Mouse (Mus musculus) frontal cortex, postnatal 10 days (tissue): ENCODE results near the gene Rhod.
"Not testable (repeated sequence)": the region's sequence is repeated elsewhere in the genome, so short reads cannot be mapped to it uniquely, and the experiment has no call there.

Experiments used
- DNase-seq, 2 experiments: peaks; one replicate each; pipeline ENCODE4 v3.0.0; 2022; ENCODE audit warnings: low spot score in 2 of 2, mixed read lengths in 1 of 2

Rhod gene

DNA sequence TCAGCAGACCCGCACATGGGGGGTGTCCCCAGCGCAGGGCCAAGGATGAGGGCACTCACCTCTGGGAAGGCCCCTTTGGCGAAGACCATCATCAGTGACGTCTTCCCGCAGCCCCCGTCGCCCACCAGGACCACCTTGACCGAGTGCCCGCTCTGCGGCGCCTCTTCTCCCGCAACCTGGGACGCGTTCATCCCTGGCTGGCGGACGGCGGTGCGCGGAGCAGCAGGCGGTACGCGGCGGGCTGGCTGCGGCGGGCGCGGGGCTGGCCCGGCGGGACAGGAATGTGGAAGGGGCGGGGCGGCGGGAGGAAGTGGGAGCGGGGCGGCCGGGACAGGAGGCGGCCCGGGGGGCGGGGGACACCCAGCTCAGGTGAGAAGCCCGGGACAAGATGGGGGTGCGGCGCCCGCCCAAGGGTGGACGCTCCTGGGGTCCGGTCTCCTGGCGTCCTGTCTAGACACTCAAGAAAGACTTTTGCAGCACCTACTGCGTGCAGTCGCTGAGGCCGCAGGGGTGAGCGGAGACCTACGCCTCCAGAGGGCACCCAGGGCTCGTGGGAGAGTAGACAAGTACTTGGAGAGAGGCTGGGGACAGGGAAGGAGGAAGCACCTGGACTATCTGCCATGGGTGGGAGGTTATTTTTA is at the start of gene Rhod:
Rhod (minus strand) TSS at position 272 of the 641 bp plus-strand sequence.
- no peak for DNase-seq

DNA sequence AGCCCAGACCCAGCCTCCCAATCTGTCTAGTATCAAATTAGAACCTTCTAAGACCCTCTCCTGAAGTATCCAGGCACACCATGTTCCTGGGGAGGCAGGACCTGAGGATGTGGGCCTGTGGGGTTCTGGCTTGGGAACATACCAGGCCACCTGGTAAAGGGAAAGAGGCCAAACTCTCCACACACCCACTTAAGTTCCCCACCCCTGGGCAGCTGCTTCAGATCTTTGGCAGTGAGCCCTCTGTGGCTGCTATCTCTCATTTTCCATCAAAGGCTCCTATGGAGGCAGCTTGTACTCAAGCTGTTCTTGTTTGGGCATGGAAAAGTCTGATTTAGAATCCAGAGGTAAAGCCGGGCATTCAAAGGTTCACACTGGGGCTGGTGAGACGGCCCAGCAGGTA is 48.6 kb upstream of the Rhod start:
- no peak for DNase-seq

DNA sequence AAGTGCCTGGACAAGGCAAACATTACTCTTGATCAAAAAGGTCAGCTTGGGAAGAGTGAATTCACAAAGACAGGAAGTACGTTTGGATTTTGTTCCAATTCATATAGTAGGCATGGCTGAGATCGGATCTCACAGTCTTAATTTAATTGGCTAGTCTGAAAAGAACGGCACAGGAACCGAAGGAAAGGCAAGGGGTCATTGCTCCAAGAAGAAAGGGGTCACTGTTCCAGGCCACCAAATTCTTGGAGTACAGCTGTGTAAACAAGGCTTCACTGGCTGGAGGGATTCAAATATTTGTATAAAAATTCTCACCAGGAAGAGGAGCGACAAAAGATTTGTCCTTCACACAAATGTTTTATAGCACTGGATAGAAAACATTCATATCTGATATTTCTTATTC is 45.8 kb upstream of the Rhod start:
- DNase-seq = no peak

DNA sequence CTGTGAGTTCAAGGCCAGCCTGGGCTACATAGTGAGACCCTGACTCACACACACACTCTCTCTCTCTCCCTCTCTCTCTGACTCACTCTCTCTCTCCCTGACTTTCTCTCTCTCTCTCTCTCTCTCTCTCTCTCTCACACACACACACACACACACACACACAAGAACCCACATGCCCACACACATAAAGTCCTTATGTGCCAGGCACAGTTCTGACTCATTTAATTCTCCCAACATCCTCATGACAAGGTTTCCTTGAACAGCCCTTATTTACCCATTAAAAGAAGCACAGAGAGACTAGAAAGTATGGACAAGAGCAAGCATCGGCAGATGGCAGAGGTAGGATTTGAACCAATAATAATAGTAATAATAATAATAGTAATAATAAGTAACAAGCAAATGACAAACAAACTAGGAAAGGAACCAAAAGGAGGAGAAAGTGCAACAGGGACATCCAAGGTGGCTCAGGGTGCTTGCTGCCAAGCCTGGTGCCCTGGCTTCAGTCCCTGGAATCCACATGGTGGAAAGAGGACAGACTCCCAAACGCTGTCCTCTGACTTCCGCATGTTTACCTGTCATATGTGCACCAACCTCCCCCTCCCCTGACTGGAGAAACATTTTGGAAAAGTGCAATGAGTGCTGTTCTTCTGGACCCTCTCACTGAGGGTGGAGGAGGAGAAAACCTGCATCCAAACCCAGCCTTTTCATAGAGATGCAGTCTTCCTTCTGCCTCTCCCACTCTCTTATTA is 43.1 kb upstream of the Rhod start:
- DNase-seq = no peak

DNA sequence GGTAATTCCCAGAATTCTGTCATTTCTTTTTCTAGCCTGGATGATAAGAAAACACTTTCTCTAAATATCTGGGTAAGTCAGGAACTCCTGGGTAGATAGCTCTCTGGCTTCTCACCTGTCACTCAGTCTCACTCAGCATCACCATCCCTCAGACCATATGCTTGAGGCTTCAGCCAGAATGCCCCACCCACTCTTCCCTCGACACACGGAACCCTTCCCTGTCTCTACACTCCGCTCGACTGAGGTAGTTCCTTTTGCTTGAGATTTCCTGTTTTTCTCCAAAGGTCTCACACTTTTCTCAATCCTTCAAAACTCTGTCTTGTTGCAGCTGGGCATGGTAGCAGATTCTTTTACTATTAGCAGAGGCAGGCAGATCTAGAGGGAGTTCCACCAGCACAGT is 42.1 kb upstream of the Rhod start:
- no peak for DNase-seq

DNA sequence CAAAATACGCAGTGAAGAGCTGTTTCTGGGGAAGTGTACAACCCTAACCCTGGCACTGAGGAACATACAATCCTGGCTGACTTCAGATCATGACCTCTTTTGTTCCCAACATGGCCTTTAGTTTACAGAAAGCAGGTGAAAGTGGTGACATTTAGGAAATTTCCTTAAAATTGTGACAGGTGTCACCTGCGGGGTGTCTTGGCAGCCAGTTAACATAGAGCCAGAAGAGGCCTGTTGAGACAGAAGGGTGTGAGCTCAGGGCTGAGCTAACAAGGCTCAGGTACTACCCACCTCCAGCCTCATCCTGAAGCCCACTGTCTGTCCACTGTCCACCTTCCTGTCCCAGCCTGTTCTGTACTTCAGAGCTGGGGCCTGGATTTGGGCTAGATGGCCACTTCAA is 40.8 kb upstream of the Rhod start:
- DNase-seq = no peak

DNA sequence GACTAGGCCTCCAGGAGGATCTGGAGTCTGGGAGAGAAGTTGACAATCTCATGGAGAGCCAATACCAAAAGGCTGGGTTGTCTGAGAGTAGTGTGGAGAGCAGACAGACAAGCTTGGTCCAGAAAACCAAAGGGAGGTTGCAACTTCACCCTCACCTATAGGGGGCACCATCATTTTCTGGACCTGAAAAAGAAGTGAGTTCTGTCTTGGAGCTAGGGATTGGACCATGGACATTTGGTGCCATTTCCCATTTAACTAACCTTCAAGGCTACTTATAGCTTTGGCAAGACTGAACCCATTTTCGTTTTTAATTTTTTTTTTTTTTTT is 38.9 kb upstream of the Rhod start:
- DNase-seq = no peak

DNA sequence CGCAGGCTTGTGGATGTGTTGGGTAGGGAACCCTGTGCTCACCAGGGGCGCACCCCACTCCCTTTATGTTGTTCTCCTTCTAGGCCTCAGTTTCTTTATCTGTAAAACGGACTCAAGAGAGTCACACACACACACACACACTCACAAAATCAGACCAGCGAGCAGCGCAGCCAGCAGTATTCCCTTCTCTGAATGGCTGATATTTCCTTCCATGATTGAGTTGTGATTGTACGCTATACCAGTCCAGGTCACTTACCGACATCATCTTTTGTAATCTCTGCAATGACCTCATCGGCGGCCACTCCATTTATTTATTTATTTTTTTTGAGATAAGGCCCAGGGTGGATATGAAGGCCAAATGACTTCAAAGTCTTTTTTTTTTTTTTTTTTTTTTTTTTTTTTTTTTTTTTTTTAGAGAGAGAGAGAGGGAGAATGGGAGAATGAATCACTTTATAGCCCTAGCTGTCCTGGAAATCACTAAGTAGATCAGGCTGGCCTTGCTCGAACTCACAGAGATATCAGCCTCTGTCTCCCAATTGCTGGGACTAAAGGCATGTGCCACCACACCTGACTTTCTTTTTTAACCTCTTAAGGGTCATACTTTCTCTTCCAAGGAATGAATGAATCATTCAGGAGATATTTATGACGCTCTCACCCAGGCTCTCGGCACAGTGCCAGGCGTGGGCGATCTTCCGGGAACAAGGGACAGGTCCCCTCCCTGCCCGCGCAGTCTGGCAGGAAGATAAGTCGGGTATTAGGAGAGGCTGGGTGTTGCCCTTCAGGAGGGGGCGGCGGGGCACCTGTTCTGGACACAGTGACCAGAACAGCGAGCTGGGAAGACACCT is 38.3 kb upstream of the Rhod start, which contains the start of gene Syt12:
Syt12 (minus strand) TSS at position 103 of the 845 bp plus-strand sequence.
- peak; percentile 38 to 61 for DNase-seq

DNA sequence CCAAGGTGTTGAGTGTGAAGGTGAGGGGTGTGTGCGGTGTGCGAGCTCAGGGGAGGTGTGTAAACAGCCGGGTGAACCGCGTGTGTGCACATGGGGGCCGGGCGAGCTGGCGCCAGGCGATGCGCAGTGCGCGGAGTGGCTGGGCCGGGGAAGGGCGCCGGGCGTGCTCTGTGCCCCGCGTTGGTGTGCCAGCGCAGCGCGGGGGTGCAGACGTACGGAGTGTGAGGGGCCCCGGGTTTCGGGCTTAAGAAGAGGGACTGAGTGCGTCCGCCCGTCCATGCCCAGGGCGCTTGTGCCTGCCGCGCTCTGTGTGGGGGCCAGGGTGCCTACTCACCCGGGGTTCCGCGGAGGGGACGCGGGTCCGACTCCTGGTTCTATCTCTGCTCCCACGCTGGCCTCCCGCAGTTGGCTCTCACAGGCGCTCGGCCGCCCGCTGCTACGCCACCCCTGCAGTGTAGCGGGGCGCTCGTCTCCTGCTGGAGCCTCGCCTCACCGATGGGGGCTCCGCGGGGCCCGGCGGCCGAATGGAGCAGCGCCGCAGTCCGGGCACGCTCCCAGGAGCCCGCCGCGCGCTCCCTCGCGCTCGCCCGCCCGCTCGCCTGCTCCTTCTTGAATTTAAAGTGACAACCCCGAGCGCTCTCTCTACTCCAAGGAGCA is 37.5 kb upstream of the Rhod start:
- DNase-seq = peak in 1 of 2 experiments; percentile 51

DNA sequence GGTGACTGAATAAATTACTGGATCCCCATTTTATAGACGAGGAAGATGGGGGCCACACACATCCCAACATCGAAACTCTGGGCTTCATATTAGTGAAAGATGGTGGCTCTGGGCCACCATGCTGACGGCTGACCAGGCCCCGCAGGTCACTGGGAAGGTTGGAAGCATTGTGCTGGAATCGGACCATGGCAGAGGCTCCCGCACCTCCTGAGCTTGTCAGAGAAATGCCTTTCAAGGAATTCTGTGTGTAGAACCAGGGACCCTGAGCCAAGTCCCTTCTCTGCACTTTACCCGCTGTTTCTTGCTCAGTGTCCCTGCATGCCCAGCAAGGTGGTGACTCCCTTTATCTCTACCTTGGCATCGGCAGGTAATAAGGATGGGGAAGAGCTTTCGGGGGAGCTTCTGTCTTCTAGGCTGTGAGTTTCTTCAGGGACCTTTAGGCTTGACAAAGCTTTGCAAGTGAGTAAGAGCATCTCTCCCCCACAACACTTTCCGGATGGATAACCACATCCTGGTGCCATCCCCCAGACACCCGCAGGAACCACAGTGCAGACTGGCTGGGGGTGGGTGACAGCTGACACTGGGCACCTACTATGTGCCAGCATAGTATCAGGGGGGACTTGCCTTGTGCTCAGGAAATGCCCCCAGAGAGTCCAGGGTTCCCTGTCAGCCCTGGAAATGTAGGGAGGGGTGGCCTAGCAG is 36.1 kb upstream of the Rhod start:
- DNase-seq = no peak

DNA sequence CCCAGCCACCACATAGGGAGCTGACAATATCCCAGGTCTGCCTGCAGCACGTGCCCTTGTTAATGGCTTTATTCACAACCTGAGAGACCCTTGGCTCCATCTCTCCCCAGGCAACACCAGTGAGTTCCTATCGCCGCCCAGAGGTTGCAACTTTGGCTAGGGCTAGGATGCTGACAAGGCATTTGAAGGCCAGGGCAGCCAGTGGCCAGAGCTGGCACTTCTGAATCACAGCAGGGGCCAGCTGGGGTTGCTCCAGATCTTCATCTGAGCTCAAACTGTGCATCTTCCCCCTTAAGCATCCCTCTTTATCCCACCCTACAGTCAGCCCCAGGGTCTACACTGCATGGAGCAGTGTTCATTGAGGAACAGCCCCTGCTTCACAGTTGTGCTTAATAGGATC is 35.5 kb upstream of the Rhod start:
- DNase-seq = no peak

DNA sequence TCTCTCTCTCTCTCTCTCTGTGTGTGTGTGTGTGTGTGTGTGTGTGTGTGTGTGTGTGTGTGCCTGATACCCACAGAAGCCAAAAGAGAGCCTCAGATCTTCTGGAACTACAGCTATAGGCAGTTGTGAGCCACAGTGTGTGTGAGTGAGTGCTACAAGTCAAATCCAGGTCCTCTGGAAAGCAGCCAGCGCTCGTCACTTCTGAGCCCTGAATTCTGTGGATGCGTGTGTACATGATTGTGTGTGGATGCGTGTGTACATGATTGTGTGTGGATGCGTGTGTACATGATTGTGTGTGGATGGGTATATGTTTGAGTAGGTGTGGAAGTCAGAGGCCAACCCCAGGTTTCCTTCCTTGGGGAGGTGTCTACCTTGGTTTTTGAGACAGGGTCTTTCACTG is 34.3 kb upstream of the Rhod start:
- no peak for DNase-seq

DNA sequence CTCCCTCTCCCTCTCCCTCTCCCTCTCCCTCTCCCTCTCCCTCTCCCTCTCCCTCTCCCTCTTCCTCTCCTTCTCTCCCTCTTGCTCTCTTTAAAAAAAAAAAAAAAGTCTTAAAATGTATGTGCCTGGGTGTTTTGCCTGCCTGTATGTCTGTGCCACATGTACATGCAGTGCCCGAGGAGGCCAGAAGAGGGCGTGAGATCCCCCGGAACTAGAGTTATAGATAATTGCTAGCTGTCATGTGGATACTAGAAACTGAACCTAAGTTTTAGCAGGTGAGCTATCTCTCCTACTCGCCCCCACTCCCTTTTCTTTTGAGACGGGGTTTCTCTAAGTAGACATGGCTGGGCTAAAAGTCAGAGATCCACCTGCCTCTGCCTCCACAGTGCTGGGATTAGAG is 29.1 kb upstream of the Rhod start:
- no peak for DNase-seq

DNA sequence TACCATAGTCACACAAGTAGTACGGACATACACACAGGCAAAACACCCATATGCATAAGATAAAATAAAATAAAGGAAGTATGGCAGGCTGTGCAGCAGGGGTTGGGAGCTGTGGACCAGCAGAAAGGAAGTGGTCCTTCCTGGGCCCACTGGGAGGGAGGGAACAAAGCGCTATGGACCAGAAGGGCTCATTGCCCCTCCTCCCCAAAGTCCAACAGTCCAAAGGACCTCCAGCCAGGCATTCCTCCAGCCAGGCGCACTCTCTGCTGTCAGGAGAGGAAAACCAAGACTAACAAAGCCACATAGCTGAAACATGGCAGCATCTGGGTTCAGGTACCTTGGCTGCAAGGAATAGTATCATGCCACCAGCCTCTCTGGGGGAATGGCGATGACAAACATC is 25.4 kb upstream of the Rhod start:
- DNase-seq = no peak

DNA sequence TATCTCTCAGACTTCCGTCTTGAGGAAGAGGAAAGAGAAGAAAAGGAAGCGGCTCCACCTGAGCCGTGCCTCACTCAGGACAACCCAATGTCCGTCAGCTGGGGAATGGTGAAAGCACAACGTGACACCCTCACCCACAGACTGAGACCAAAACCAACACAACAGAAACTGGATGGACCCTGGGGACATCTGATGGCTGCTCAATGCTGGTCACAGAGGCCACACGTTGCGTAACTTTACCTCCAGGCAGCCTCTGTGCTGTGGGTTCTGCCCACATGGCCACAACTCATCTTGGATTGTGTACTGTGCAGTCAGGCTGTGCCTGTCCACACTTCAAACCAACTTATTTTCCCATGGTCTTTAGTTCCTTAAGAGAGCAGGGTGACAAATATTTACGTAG is 22.7 kb upstream of the Rhod start:
- no peak for DNase-seq

DNA sequence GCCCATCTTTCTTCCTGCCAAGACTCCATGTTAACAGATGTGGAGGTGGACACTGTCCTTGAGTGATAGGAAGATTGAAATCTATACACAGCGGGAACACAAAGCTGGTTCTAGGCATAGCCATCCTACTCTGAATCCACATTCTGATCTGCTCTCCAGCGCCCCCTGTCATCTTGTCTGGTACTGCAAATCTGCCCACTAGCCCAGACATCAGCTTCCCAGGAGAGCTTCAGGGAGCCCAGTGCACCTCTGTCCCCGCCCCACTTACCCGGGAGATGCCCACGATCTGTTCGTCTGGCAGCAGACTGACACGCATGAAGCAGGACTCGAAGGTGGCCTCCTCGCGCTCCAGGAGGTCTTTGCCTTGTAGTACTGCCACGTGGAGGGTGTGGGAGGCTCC is 17.0 kb upstream of the Rhod start:
- DNase-seq = peak in 1 of 2 experiments; percentile 34

DNA sequence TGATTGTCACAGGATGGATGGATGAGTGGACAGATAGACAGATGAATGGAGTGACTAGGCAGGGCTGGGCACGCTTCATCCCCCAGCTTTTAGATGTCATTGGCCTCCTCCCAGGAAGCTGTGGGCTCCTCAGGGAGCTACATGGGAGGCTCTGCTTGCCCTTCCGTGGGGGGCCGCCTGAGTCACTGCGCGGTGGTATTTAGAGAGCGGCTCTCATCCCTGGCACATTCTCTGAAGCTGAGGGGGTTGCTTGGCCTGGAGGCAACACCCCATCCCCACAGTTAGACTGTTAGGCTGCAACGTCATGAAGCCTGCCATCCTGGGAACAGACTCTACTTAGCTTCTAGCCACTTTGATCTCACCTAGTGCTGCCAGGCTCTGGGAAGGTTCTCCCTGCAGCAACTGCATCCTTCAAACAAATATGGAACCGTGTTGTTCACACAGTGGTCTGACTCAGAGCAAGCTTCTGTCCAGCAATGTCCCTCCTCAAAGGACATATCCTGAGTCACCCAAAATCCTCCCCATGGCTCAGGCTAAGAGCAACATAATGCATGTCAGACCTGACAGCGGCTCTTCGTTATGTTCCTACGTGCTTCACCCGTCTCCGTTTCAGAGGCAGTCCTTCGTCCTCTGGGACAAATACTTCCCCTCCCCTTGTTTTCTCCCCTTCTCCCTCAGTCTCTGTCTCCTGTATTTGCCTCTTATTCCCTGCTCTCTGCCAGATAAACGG is 16.0 kb upstream of the Rhod start:
- no peak for DNase-seq

DNA sequence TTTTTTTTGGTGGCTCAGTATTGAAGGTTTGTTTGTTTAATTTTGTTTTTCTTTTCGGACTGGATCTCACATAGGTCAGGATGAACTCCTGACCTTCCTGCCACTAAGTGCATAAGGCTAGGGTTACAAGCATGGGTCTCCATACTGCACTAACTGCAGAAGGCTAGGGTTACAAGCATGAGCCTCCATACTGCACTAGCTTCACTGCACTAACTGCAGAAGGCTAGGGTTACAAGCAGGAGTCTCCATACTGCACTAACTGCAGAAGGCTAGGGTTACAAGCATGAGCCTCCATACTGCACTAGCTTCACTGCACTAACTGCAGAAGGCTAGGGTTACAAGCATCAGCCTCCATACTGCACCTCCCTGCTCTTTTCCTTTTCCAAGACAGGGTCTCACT is 14.8 kb upstream of the Rhod start:
- DNase-seq = not testable (repeated sequence)

DNA sequence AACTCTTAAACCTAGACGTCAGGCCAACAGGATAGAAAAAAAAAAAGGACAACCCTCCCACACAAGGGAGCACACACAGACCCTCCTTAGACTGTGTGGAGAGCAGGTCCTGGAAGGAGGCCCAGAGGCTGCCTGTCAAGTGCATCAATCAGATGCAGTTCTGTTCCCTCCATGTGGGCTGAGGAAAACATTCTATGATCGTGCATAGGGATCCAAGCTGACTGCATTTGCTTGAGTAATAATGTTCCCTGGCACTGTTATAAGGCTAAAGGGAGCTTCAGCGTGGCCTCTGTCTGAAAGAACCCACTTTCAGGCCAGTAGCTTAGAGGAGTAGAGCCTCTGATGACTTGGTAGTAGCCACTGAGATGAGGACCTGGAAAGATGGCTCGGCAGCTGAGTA is 13.3 kb upstream of the Rhod start:
- no peak for DNase-seq

DNA sequence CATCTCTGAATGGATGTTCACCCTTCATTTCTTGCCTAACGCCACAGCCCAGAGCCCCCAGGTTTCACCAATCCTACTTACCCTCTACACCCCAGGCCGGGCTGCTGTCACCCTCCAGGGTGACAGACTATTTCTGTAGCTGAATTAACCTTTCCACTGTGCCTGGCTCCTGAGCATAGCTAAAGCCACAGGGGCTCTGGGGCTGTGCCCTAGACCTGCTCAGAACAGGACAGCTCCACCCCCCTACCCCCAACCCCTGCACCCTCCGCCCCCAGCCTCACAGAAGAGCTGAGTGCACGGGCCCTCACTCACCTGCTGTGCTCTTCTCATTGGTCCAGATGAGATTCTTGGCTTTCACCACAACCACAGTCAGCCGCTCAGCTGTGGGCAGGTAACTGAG is 12.7 kb upstream of the Rhod start:
- no peak for DNase-seq

DNA sequence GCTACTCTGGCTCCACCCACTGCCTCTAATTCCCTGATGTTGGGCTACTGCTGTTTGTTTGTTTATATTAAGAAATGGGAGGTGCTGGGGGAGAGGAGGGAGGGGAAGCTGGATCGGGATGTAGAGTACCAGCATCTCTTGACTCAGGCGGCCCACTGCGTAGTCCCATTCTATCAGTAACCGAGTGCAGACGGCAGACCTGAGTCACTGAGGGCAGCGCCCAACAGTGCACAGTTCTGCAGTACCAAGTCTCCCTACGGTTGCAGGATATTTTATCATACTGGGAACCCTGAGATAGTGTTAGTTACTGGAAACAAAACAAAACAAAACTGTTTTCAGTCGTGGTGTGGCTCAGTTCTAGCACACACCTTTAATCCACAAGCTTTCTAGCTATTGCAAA is 11.9 kb upstream of the Rhod start:
- no peak for DNase-seq
